Mouse (Mus musculus): ENCODE results near the gene Acaa1b. TPM values are rescaled to one million over a fixed set of nuclear protein-coding genes. Genes with fewer than 3 reads are reported as not detected.
A peak's percentile ranks its signal among the peaks of the same experiment; 100 is the strongest.

The Acaa1b gene
- polyA plus RNA-seq, 1 experiment: 1.0 TPM

DNA sequence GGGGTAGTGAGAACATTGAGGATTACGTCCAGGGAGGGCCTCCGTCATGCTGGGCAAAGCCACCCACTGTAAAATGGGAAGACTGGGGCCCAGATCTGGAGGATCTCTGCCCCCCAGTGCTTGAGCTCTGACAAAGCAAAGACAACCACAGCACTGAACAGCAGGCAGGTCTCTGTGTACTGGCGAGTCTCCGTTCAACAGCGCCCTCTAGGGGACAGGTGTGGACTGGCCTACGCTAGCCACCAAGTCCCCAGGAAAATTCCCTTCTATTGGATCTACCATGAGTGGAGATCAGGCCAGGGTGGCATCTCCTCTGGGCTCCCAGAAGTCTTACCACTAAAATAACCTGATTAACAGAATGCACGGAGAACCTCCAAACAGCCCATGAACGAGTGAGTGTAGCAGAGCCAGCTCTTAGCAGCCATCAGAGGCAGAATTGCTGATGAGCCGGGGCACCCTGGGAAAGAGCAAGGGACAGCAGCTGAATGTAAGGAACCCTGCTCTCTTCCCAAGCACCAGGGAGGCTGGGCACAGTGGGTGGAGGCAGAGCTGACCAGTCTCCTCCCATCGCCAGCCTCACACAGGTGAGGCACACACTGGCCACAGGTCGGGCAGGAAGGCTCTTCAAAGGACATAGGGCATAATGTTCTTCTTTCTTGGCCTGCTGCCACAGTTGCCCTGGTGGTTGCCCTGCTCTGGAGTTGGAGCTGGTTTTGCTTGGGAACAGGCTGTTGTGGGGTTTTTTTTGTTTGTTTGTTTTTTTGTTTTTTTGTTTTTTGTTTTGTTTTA lies 35.5 kb upstream of the Acaa1b start:
- peak; percentile 88; the same call in 1 of the 2 replicates for TF ChIP-seq CTCF (IDR thresholded peaks at IDR 0.05; ENCODE audit: control insufficient read depth, insufficient read depth, insufficient replicate concordance, low read depth, low read length)
- no peak for TF ChIP-seq POLR2A (IDR thresholded peaks at IDR 0.05; ENCODE audit: control insufficient read depth, low read depth, low read length)
- no peak overlapping the region for H3K27ac ChIP-seq (ENCODE audit: control insufficient read depth, insufficient read depth, low read depth, low read length)
- no peaks in the 10 kb centered on the region for H3K36me3 ChIP-seq (ENCODE audit: control insufficient read depth, insufficient read depth, low read length)
- H3K4me3 ChIP-seq (ENCODE audit: control insufficient read depth, low read depth, low read length): peak overlapping the region; percentile 66
- no peaks in the 10 kb centered on the region for H3K27me3 ChIP-seq (ENCODE audit: control insufficient read depth, insufficient read depth, low read length)
- peaks cover 3% of the 10 kb centered on the region; the same call in 1 of the 2 replicates for H3K4me1 ChIP-seq (ENCODE audit: control insufficient read depth, insufficient read depth, low read length)

DNA sequence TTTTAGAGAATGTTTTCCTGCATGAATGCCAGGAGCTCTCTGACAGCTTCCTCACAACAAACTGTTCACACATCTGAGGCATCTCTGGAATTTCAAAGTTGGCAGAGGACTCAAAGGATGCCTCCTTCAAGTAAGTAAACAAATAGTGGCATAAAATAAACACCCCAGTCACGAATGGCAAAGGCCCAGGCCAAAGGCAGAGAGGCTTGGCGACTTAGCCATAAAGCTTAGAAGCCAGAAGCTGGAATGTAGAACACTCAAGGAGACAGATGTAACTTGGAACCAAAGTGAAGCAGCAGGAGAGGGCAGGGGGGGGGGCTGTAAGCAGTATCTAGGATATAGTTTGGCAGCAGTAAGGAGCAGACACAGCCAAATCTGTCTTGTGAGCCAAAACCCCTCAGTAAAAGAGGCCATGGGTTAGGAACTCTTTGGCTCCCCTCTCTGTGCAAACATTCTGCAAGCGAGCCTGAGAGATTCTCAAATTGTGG lies 24.4 kb upstream of the Acaa1b start:
- no peak overlapping the region for H3K27ac ChIP-seq (ENCODE audit: control insufficient read depth, insufficient read depth, low read depth, low read length)
- H3K27me3 ChIP-seq (ENCODE audit: control insufficient read depth, insufficient read depth, low read length): no peaks in the 10 kb centered on the region
- TF ChIP-seq CTCF (IDR thresholded peaks at IDR 0.05; ENCODE audit: control insufficient read depth, insufficient read depth, insufficient replicate concordance, low read depth, low read length) (no peak), POLR2A (IDR thresholded peaks at IDR 0.05; ENCODE audit: control insufficient read depth, low read depth, low read length) (no peak)
- H3K36me3 ChIP-seq (ENCODE audit: control insufficient read depth, insufficient read depth, low read length): no peaks in the 10 kb centered on the region
- no peak overlapping the region for H3K4me3 ChIP-seq (ENCODE audit: control insufficient read depth, low read depth, low read length)
- H3K4me1 ChIP-seq (ENCODE audit: control insufficient read depth, insufficient read depth, low read length): peaks cover 2% of the 10 kb centered on the region; the same call in 1 of the 2 replicates

DNA sequence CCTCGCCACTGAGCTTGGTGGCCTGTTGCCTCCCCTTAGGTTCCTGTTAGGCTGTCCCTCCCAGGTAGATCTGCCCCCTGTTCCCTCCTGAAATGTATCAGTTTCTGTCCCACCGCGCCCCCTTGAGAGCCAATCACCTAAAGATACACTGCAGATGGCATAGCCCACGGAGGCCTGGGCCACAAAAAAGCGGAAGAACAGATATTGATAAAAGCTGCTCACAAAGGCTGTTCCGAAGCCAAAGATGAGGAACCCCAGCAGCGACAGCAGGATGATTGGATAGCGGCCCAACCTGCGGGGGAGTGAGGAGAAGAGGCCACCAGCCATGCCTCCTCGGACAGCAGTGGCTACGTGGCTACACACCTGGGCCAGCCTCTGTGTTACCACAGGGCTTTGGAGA lies 22.4 kb upstream of the Acaa1b start:
- TF ChIP-seq CTCF (IDR thresholded peaks at IDR 0.05; ENCODE audit: control insufficient read depth, insufficient read depth, insufficient replicate concordance, low read depth, low read length): no peak
- TF ChIP-seq POLR2A (IDR thresholded peaks at IDR 0.05; ENCODE audit: control insufficient read depth, low read depth, low read length): no peak
- Histone ChIP-seq H3K27ac (ENCODE audit: control insufficient read depth, insufficient read depth, low read depth, low read length) (no peak overlapping the region), H3K4me1 (ENCODE audit: control insufficient read depth, insufficient read depth, low read length) (peaks cover 2% of the 10 kb centered on the region; the same call in 1 of the 2 replicates), H3K27me3 (ENCODE audit: control insufficient read depth, insufficient read depth, low read length) (no peaks in the 10 kb centered on the region), H3K36me3 (ENCODE audit: control insufficient read depth, insufficient read depth, low read length) (no peaks in the 10 kb centered on the region), H3K4me3 (ENCODE audit: control insufficient read depth, low read depth, low read length) (no peak overlapping the region)

DNA sequence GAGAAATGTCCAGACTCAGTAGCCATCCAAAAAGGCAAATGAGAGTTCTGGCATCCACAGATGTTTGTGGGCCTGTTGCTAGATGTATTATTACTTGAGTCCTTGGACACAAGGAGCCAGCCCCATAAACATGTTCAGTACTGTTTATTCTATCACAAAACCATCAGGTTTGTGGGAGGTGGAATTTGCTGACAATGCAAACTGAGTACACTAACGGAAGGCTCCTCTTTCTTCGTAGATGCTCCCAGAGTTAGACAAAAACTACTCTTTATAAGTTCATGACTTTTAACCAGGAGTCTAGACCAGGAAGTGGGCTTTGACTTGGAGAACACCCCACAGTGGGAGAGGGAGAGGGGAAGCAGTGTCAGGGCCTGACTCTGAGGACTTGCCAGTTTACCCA lies 10.7 kb upstream of the Acaa1b start:
- TF ChIP-seq CTCF (IDR thresholded peaks at IDR 0.05; ENCODE audit: control insufficient read depth, insufficient read depth, insufficient replicate concordance, low read depth, low read length): no peak
- no peak for TF ChIP-seq POLR2A (IDR thresholded peaks at IDR 0.05; ENCODE audit: control insufficient read depth, low read depth, low read length)
- Histone ChIP-seq H3K27me3 (ENCODE audit: control insufficient read depth, insufficient read depth, low read length) (no peaks in the 10 kb centered on the region), H3K4me3 (ENCODE audit: control insufficient read depth, low read depth, low read length) (no peak overlapping the region)

DNA sequence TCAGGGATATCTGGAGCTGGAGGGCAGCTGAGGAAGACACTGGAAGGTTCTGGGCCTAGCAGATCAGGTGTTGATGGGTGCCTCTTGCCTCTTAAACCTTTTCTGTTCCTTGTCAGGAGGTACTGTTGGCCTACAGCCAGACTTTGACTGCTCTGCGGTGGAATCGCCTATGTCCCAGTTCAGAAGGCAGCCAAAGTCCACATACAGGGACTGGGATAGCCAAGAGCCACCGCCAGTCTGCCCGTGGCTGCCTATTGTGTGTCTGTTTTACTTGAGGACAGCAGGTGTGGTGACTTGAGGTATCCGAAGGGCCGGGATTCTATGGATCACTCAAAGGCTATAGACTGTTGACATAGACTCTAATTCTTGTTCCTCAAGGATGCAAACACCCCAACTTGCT lies 8.7 kb upstream of the Acaa1b start:
- no peak overlapping the region for H3K4me3 ChIP-seq (ENCODE audit: control insufficient read depth, low read depth, low read length)
- no peak overlapping the region for H3K27ac ChIP-seq (ENCODE audit: control insufficient read depth, insufficient read depth, low read depth, low read length)
- no peaks in the 10 kb centered on the region for H3K27me3 ChIP-seq (ENCODE audit: control insufficient read depth, insufficient read depth, low read length)
- no peak for TF ChIP-seq POLR2A (IDR thresholded peaks at IDR 0.05; ENCODE audit: control insufficient read depth, low read depth, low read length)
- no peak for TF ChIP-seq CTCF (IDR thresholded peaks at IDR 0.05; ENCODE audit: control insufficient read depth, insufficient read depth, insufficient replicate concordance, low read depth, low read length)
- no peaks in the 10 kb centered on the region for H3K36me3 ChIP-seq (ENCODE audit: control insufficient read depth, insufficient read depth, low read length)
- no peaks in the 10 kb centered on the region for H3K4me1 ChIP-seq (ENCODE audit: control insufficient read depth, insufficient read depth, low read length)

More for the DNA sequence above, 10.7 kb upstream of the Acaa1b start:
- H3K4me1 ChIP-seq (ENCODE audit: control insufficient read depth, insufficient read depth, low read length): no peaks in the 10 kb centered on the region
- H3K27ac ChIP-seq (ENCODE audit: control insufficient read depth, insufficient read depth, low read depth, low read length): no peak overlapping the region
- H3K36me3 ChIP-seq (ENCODE audit: control insufficient read depth, insufficient read depth, low read length): no peaks in the 10 kb centered on the region

DNA sequence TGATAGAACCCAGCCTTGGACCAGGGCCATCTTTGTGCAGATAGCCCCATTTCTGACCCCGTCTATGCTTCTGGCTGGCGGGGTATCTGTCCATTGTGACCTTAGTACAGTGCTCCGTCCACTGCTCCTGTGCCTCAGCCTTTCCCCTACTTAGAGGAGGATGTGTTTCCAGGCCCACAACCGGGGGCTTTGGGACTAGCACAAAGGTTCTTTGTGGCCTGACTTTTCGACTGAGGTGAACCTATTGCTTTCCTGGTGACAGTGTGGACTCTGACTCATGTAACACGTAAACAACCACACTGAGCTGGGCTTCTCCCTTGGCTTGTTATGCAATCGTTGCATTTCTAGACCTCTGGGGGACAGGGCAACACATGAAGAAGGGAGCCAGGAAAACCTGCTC lies 7.8 kb upstream of the Acaa1b start:
- Histone ChIP-seq H3K4me3 (ENCODE audit: control insufficient read depth, low read depth, low read length) (no peak overlapping the region), H3K4me1 (ENCODE audit: control insufficient read depth, insufficient read depth, low read length) (no peaks in the 10 kb centered on the region), H3K36me3 (ENCODE audit: control insufficient read depth, insufficient read depth, low read length) (no peaks in the 10 kb centered on the region)

DNA sequence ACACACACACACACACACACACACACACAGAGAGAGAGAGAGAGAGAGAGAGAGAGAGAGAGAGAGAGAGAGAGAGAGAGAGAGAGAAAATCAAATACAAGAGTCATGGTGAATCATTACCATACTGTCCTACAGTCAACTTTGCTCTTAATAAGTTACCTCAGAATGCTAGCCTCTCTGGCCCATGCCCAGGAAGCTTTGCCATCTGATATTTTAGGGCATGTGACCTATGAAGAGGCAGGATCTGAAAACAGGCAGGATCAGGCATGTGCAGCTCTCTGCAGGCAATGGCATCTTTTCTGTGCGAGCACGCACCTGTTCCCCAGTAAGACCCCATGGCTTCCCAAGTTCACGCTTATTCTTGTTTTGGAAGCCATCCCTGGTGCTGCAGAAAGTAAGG lies 3.8 kb upstream of the Acaa1b start:
- TF ChIP-seq POLR2A (IDR thresholded peaks at IDR 0.05; ENCODE audit: control insufficient read depth, low read depth, low read length) (no peak), CTCF (IDR thresholded peaks at IDR 0.05; ENCODE audit: control insufficient read depth, insufficient read depth, insufficient replicate concordance, low read depth, low read length) (no peak)
- Histone ChIP-seq H3K4me1 (ENCODE audit: control insufficient read depth, insufficient read depth, low read length) (peaks cover 6% of the 10 kb centered on the region), H3K27me3 (ENCODE audit: control insufficient read depth, insufficient read depth, low read length) (no peaks in the 10 kb centered on the region), H3K27ac (ENCODE audit: control insufficient read depth, insufficient read depth, low read depth, low read length) (no peak overlapping the region), H3K4me3 (ENCODE audit: control insufficient read depth, low read depth, low read length) (no peak overlapping the region), H3K36me3 (ENCODE audit: control insufficient read depth, insufficient read depth, low read length) (no peaks in the 10 kb centered on the region)

More for the DNA sequence above, 7.8 kb upstream of the Acaa1b start:
- Histone ChIP-seq H3K27ac (ENCODE audit: control insufficient read depth, insufficient read depth, low read depth, low read length) (no peak overlapping the region), H3K27me3 (ENCODE audit: control insufficient read depth, insufficient read depth, low read length) (no peaks in the 10 kb centered on the region)
- no peak for TF ChIP-seq POLR2A (IDR thresholded peaks at IDR 0.05; ENCODE audit: control insufficient read depth, low read depth, low read length)
- no peak for TF ChIP-seq CTCF (IDR thresholded peaks at IDR 0.05; ENCODE audit: control insufficient read depth, insufficient read depth, insufficient replicate concordance, low read depth, low read length)

Measured in testis, adult 2 months (tissue).